Mouse (Mus musculus) monocyte, adult 2 months (primary cell): ENCODE measurements at regions not wholly inside any gene's neighbourhood (a gene's known extent, or its start where the extent isn't known, plus 50 kb on each side); places are given as distances from the start of the nearest gene placed in this dataset.
"Not testable (repeated sequence)": the region's sequence is repeated elsewhere in the genome, so short reads cannot be mapped to it uniquely, and the experiment has no call there.

Experiments used
- DNase-seq, 2 experiments: peaks; one replicate each; pipeline ENCODE4 v3.0.0; 2022; ENCODE audit warnings: low spot score in 2 of 2, low read depth in 1 of 2

- no peak for DNase-seq
These were observed 418.4 kb upstream of the Arrdc4 start for GRCm38 (mm10) chr7:69167456-69167855.

DNA sequence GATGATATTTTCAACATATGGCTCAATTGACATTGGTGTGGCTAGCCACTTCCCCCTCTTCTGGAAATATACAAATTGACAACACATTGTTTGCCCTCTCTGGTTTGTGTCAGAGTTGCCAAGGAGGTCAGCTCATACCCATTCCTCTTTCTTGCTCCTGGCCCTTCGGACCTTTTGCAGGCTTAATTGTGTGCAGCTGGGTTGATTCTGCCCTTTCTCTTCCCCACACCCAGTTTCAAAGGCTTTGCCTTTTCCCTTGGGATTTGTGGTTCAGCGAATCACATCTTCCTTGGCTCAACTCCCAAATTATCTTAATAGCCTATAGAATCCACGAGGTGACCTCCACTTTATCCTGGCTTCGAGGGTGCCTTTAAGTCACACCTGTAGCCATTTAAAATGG lies 412.9 kb upstream of the Arrdc4 start:
- DNase-seq, result no peak

DNA sequence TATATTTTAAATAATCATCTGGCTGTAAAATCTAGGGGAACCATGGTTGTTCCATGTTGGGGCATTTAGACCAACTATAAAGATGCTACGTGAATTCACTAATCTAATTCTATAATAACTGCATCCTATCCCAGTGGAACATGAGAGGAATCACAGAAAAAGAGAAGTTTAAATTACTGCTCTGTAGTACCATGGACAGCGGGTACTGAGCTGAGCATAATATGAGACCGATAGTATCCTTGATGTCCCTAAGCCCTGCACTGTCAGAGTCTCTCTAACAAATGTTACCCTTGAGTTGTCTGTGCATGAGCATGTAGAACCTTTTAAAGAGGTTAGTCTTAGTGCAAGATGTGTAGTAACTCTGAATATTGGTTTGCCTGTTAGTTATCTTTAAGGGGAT lies 393.3 kb upstream of the Arrdc4 start:
- DNase-seq, result no peak

DNA sequence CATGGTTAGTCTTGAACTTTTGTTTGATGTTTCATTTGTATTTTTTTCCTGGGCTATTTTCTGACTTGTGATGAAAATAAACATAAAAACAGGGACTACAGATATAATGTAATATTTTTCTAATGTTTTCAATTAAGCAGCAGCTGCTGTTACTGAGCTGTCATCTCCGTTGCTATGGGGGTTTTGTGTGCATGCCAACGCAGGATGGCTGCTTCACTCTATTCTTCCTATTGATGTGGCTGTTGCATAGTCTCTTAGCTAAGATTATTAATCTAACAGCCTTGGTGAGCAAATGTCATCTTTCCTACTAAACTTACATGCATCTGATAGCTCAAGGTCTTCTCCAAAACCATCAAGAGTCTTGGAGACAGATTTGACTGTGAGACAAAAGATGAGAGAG lies 384.4 kb upstream of the Arrdc4 start:
- DNase-seq, result no peak

GRCm38 (mm10) chr7:69101770-69102169 lies 352.7 kb upstream of the Arrdc4 start:
- DNase-seq, result not testable (repeated sequence)

DNA sequence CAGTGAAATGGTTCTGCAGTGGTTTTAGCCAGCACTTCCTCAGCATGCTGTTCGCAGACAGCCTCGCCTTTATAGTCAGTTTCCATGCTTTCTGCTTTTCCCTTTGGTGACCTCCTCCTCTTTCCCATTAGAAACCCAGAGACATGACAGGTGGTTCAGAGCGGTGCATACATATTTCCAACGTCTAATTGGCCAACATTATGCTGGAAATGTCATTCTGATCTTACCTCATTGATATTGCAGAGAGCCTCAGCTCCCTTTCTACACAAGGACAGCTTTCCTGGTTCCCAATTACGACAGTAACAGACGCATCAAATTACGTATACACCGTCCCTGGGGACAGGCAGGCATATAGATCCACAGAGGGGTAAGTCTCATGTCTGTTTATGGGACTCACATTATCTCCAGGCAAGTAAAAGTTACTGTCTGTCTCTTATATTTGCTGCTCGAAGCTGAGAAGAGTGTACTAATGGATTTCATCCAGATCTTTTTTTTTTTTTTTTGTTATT lies 348.6 kb upstream of the Arrdc4 start:
- DNase-seq, result no peak

- DNase-seq, result no peak
These were observed 325.7 kb upstream of the Arrdc4 start for GRCm38 (mm10) chr7:69074780-69075179.

DNA sequence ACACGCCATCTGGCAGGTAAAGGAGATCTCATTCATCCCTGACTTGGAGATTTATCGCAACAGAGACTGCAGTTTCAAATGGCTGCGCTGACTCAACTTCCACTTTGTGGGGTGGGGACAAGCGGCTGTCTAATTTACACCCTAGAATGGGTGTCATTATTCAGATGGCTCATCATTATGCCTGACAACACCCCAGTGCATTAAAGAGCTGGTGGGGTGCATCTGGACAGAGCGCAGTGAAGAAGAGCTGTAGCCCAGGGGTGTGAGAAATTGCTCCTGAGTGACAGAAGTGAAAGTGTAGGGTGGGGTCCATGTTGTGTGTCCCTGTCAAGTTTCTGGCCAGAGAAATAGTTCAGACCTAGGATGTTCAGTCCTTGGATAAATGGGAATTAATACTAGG lies 314.0 kb upstream of the Arrdc4 start:
- DNase-seq, result no peak

- no peak for DNase-seq
These were observed 313.5 kb upstream of the Arrdc4 start for GRCm38 (mm10) chr7:69062506-69062905.

DNA sequence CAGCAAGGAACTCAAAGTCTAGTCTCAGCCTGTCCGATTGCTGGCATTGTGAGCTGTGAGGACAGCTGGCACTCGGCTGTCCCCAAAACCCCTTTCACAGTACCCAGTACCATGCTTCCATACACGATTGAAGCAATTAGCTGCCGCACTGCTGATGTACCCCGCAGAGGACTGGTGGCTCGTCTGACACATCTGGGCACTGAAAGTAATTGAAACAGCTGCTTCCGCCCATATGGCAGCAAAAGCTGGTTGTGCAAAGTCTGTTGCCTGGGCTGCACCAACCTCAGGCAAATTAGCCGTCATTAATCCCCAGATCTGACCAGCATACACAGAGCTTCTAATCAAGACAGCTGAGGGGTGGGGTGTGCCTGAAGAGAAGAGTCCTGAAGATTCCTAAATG lies 313.1 kb upstream of the Arrdc4 start:
- DNase-seq, result no peak

- DNase-seq, result no peak
These were observed 312.2 kb upstream of the Arrdc4 start for GRCm38 (mm10) chr7:69061242-69061641.

DNA sequence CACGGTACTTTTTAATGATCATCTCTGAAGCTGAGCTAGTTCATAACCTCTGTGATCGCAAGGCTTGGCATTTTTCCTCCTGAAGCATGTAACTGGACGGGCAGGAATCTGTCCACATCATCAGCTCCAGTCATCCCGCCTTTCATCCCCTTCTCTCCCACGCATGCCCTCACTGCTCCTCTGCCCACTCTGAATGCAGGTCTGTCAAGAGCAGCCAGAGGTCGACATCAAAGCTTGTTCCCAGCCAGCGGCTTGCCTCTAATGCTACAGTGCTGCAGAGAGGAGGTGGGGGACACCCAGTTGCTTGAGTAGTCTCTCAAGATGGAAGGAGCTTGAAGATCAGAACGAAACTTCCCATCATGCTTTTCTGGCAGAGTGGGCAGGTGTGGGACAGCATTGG lies 267.5 kb upstream of the Arrdc4 start:
- no peak for DNase-seq

DNA sequence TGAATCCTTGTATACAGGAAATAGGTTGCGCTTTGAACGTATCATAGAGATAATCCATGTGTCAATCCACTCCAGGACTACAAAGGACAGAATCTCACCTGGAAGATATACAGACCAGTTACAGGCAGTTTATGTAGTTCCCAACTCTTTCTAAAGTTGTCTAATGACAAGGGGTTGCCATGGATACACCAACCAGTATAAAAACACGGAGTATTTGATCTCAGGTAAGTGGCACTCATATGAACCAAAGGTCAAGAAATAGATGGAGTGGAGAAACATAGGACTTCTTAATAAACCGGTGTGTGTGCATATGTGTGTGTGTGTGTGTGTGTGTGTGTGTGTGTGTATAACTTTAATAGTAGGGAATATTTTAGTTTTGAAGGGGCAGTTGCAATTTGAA lies 266.0 kb upstream of the Arrdc4 start:
- no peak for DNase-seq

DNA sequence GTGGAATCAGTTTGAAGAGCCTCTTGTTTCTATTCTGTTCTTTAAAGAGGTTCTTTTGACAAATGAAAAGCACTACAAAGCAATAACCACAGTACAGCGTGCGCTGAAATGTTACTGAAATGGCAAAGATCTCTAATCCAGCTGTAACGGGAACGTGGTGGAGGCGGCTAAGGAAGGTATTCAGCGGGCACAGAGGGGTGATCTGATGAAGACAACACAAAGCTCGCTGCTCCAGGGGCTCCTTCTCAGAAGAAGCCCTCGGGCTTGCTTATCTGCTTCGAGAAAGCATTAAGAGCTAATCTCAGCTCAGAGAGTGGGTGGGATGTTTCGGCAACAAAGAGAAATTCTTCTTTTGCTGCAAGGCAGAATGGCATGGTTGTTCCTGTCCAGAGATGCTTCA lies 258.2 kb upstream of the Arrdc4 start:
- DNase-seq, result no peak

- no peak for DNase-seq
These were observed 239.0 kb upstream of the Arrdc4 start for GRCm38 (mm10) chr7:68988061-68988460.

DNA sequence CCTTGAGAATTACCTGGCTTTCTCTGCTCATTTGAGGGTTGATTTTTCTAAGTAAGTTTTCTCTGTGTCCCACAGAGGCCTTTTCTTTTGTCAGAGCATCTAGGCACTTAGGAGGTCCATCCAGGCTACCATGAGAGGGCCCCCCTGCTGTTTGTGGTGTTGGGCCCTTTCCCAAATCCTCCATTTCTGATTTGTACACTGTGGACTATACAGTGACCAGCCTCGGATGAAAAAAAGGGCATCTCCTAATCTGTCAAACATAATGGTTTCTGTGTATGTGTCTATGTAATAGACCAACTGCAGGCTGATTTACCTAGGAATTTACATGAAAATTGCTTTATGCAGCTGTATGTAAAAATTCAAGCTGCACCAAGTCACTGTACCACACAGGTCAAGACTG lies 234.9 kb upstream of the Arrdc4 start:
- DNase-seq, result no peak

GRCm38 (mm10) chr7:68982914-68983502 lies 234.0 kb upstream of the Arrdc4 start:
- DNase-seq, result no peak

DNA sequence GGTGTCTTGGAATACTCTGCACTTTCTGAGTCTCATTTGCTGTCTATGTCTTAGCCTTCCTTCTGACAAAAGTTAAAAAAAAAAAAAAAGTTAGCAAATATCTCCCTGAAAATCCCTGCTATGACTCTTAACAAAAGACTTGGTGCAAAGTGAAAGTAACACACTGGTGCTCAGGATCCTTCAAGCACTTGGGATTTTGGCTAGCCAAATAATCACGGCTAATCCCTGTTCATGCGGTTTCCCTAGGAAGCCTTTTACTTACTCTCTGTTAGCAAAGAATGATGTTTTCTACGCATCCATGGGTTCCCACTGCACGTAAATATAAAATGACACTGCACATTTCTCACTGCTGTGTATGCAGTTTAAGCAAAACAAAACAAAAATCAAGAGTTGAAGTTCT lies 229.5 kb upstream of the Arrdc4 start:
- DNase-seq, result no peak

- DNase-seq, result no peak
These were observed 228.0 kb upstream of the Arrdc4 start for GRCm38 (mm10) chr7:68976813-68977752.

DNA sequence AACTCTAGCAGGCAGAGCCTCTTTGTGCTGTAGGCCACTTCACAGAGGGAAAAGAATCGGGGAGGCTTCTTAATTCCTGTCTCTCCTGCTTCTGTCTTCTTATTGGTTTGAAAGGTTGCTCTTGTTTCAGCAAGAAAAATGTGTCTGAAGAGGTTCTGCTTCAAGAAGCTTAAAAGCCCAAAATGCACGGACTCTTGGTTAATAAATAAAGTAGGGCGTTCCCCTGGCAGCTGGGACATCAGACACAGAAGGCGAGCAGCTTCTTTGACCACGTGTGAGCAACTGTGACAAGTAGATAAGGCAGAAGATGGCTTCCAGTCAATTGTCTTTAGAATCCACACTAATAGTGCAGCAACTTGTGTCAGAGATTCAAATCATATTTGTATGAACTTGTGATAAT lies 226.9 kb upstream of the Arrdc4 start:
- DNase-seq, result no peak

DNA sequence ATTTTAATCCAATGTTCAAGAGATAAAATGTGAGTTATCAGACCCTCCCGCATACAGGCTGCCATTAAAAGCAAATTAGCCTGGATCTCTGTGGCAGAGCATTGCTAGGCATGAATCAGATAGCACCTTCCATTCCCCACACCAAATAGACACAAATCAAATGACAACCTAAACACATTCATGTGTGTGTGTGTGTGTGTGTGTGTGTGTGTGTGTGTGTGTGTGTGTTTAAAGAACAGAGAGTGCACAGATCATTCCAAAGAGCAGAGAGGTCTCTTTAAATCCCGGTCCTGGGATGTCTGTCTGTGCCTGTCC lies 226.5 kb upstream of the Arrdc4 start:
- DNase-seq, result no peak

GRCm38 (mm10) chr7:68974761-68975579 lies 225.9 kb upstream of the Arrdc4 start:
- DNase-seq, result no peak
